Mouse (Mus musculus): ENCODE measurements around the gene Cyp2c29. TPM values are rescaled to one million over a fixed set of nuclear protein-coding genes. Genes with fewer than 3 reads are reported as not detected.
"Not testable (repeated sequence)": the region's sequence is repeated elsewhere in the genome, so short reads cannot be mapped to it uniquely, and the experiment has no call there.

Cyp2c29 gene
- total RNA-seq (2014; fragmentation: Nextera tagmentation), result not detected in 2 replicates
- total RNA-seq (2017), result not detected in 2 replicates

GRCm38 (mm10) chr19:39269105-39269504 lies at the start of gene Cyp2c29:
Gene Cyp2c29, plus strand, starts transcription at chr19:39269405.
- ATAC-seq (replicated peaks; ENCODE audit: low FRiP score, low TSS enrichment, poor library complexity, severe bottlenecking), result not testable (repeated sequence)

- not testable (repeated sequence) for ATAC-seq (replicated peaks; ENCODE audit: low FRiP score, low TSS enrichment, poor library complexity, severe bottlenecking)
Measured at GRCm38 (mm10) chr19:39267036-39267435, 2.2 kb upstream of the Cyp2c29 start.

GRCm38 (mm10) chr19:39282801-39283200 lies 13.6 kb downstream of the Cyp2c29 start:
- ATAC-seq (replicated peaks; ENCODE audit: low FRiP score, low TSS enrichment, poor library complexity, severe bottlenecking), result no peak

DNA sequence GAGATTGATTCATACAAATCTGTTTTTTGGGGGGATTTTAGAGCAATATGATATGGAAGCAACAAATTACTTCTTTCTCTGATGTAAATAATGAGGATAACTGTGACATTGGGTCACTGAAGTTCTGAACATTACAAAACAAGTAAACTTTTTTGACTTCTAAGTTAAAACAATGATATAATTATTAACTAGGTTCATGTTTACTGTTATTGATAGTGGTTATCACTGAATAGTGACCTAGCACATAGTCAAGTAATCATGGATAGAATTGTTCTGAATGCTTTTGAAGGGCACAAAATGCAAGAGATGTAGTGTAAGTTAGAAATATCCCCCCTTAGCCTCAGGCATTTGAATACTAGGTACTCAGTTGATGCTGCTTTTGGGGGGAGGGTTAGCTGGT lies 16.4 kb downstream of the Cyp2c29 start:
- no peak for ATAC-seq (replicated peaks; ENCODE audit: low FRiP score, low TSS enrichment, poor library complexity, severe bottlenecking)

DNA sequence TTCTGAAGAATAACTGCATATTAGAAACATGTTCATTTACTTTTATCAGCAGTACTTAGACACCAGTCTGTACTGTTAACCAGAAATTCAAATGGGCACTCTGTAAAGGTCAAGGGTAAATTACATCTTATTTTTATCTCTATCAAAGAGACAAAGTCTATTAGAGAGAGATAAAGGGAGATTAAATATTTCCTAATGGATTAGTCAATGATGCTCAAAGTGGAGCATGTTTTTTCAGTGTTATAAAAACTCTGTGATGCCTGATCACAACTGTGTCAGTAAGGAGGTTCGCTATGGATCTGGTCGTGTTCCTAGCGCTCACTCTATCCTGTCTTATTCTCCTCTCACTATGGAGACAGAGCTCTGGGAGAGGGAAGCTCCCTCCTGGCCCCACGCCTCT lies 17.6 kb downstream of the Cyp2c29 start:
- ATAC-seq (replicated peaks; ENCODE audit: low FRiP score, low TSS enrichment, poor library complexity, severe bottlenecking), result no peak

DNA sequence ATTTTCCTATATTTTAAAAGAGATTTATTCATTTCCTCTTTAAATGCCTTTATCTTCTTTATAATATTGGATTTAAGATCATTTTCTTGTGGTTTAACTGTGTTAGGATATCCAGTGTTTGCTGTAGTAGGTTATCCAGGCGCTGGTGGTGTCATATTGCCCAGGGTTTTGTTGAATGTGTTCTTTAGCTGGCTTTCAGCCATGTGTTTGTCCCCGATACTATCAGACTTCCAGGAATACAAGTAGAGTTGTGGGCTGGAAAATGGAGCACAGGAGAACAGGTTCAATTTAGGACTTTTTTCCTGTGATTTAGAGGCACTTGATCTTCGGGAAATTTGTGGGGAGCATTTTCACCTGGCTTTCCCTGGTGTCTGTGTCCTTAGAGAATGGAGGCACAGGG lies 19.8 kb downstream of the Cyp2c29 start:
- no peak for ATAC-seq (replicated peaks; ENCODE audit: low FRiP score, low TSS enrichment, poor library complexity, severe bottlenecking)

Other genes with a start within 250 kb of the Cyp2c29 start
- gene Cyp2c65, start 208.4 kb upstream of the Cyp2c29 start, total RNA-seq (2014; fragmentation: Nextera tagmentation), result not detected in 2 replicates
- gene Cyp2c65, start 208.4 kb upstream of the Cyp2c29 start, total RNA-seq (2017), result not detected in 2 replicates
- not detected in 2 replicates for gene Cyp2c66, start 155.5 kb upstream of the Cyp2c29 start, total RNA-seq (2014; fragmentation: Nextera tagmentation)
- gene Cyp2c66, start 155.5 kb upstream of the Cyp2c29 start, total RNA-seq (2017), result not detected in 2 replicates
- not detected in 2 replicates for gene Cyp2c38, start 193.7 kb downstream of the Cyp2c29 start, total RNA-seq (2014; fragmentation: Nextera tagmentation)
- not detected in 2 replicates for gene Cyp2c38, start 193.7 kb downstream of the Cyp2c29 start, total RNA-seq (2017)
- not detected in 2 replicates for gene Cyp2c39, start 241.5 kb downstream of the Cyp2c29 start, total RNA-seq (2014; fragmentation: Nextera tagmentation)
- gene Cyp2c39, start 241.5 kb downstream of the Cyp2c29 start, total RNA-seq (2017), result not detected in 2 replicates